Mouse (Mus musculus) lung, postnatal 0 days (tissue): ENCODE measurements around the gene Gm20388.

Experiments used
- CTCF ChIP-seq: IDR thresholded peaks from 2 replicates; pipeline ENCODE4 v1.5.1; 2016; ENCODE audit warnings: antibody characterized with exemption, mild to moderate bottlenecking
- EP300 ChIP-seq: IDR thresholded peaks from 2 replicates; pipeline ENCODE4 v1.6.1; 2016; ENCODE audit warnings: antibody characterized with exemption, mild to moderate bottlenecking, control low read depth

DNA sequence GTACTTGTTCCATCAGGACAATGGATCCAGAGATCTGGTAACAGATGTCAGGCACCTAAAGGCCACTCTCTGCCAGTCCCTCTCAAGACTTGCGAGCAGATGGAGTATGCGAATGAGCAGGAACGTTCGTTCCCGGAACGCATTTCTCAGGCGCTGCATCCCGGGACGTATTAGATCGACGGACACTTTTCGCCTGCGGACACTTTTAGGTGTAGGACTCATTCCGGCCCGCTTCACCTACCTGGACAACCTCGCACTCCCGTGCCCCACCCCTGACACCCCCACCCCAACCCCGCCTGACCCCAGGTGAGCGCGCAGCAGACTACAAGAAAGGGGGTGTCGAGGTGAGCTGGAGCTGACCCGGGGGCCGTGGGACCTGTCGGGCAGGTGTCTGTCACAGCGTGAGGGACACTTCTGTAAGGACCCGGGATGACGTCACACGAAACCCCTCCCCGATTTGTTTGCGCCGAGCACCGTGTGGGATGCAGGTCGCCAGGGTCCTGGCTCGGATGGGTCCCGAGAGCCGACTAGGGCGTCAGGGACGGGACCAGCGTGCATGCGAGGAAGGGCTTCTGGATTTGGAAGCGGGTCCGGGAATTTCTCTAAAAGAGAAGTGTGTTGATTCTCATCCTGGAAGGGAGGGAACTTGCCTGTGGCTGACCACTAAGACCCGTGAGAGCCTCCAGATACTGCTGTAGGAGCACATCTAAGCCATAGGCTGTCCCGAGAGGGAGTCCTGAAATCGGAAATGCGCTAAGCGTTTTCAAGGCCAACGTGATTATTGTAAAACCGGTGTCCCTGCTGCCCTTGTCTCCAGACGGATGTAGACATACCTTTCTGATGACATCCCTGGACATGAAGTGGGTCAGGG lies 2864.9 kb downstream of the Gm20388 start, which contains the start of gene Acsf3:
- no peak for TF ChIP-seq CTCF
- no peak for TF ChIP-seq EP300
